Mouse (Mus musculus) layer of hippocampus, postnatal 14 days (tissue): ENCODE measurements at regions not wholly inside any gene's neighbourhood (a gene's known extent, or its start where the extent isn't known, plus 50 kb on each side); places are given as distances from the start of the nearest gene placed in this dataset.

Experiments
- DNase-seq, 2 experiments: peaks; one replicate each; pipeline ENCODE4 v3.0.0; 2021 to 2022; ENCODE audit warnings: low spot score in 2 of 2, mixed read lengths in 1 of 2

- DNase-seq, result no peak
Observed at GRCm38 (mm10) chrX:57711914-57712313, 208.4 kb upstream of the Gpr101 start.

- DNase-seq, result no peak
Observed at GRCm38 (mm10) chrX:57709115-57709877, 205.7 kb upstream of the Gpr101 start.

GRCm38 (mm10) chrX:57708501-57708900 is 204.9 kb upstream of the Gpr101 start:
- no peak for DNase-seq

GRCm38 (mm10) chrX:57707932-57708331 is 204.4 kb upstream of the Gpr101 start:
- DNase-seq, result no peak

- DNase-seq, result no peak
Observed at GRCm38 (mm10) chrX:57706683-57707308, 203.2 kb upstream of the Gpr101 start.

- no peak for DNase-seq
Observed at GRCm38 (mm10) chrX:57692506-57692905, 188.9 kb upstream of the Gpr101 start.

- no peak for DNase-seq
Observed at GRCm38 (mm10) chrX:57676764-57677163, 173.2 kb upstream of the Gpr101 start.

GRCm38 (mm10) chrX:57674955-57675354 is 171.4 kb upstream of the Gpr101 start:
- DNase-seq, result no peak

GRCm38 (mm10) chrX:57659571-57659970 is 156.0 kb upstream of the Gpr101 start:
- DNase-seq, result no peak

- DNase-seq, result peak in 1 of 2 experiments; percentile 36
Observed at GRCm38 (mm10) chrX:57656035-57656434, 152.5 kb upstream of the Gpr101 start.

GRCm38 (mm10) chrX:57655483-57655882 is 151.9 kb upstream of the Gpr101 start:
- DNase-seq, result no peak
